Mouse (Mus musculus) layer of hippocampus, postnatal 10 days (tissue): ENCODE data around the gene Nrip1. TPM values are rescaled to one million over a fixed set of nuclear protein-coding genes. Genes with fewer than 3 reads are reported as not detected.
"Not testable (repeated sequence)": the region's sequence is repeated elsewhere in the genome, so short reads cannot be mapped to it uniquely, and the experiment has no call there.

Experiments
- DNase-seq, 2 experiments: peaks; one replicate each; pipeline ENCODE4 v3.0.0; 2021; ENCODE audit warnings: low spot score in 2 of 2
- long read RNA-seq: library from polyadenylated mRNA; stranded (forward); transcript quantifications from one replicate; pipeline ENCODE4 v2.0.0, GENCODE M21; 2023
- total RNA-seq, 2 experiments: library from RNA; stranded (reverse); gene quantifications; 2 replicates each; pipeline ENCODE4 v1.2.3; 2021

Nrip1 gene
- 10 to 100 TPM; 53.2 to 59.2 TPM for total RNA-seq
- long read RNA-seq, full-length matches to known transcripts: 2 of 6 reads
- long read RNA-seq, partial matches to known transcripts: 0 of 6 reads
- long read RNA-seq, other reads (novel, unspliced or antisense): 4 of 6 reads

DNA sequence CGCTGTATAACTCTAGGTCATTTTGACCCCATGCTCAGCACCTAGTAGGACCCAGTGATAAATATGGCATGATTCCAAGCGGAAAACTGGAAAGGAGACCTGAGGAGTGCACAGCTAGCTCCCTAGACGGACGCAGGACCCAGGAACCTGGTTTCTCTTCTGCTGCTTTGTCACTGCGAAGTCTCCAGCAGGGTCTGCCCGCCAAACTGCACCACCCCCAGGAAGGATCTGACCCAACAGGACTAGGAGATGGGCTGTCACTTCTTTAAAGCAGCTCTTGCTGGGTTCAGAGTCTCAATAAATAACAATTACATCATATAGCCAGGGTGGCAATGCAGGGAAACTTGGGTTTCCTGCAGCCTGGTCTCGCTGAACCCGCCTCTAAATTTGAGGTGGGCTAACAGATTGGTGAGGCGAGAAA lies at the start of gene Nrip1:
Gene Nrip1 (minus strand): TSS at position 157 of the 421 bp plus-strand sequence.
- DNase-seq: peak; percentile 45 to 68

DNA sequence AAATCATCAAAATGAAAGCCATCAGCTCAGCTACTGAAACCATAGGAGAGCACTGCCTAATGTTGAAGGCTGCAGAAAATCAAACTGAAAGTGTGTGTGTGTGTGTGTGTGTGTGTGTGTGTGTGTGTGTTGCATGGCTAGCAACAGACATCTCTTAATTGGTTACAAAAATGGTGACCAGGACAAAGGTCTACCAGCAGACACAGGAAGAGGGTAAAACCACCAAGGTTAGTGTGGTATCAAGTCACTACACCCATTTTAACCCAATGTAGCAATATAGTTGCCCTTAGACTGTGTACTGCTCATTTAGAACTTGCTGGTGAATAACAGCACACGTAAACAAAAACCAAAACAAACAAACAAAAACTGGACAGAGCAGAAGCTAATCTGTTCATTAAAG lies 48.9 kb upstream of the Nrip1 start:
- no peak for DNase-seq

DNA sequence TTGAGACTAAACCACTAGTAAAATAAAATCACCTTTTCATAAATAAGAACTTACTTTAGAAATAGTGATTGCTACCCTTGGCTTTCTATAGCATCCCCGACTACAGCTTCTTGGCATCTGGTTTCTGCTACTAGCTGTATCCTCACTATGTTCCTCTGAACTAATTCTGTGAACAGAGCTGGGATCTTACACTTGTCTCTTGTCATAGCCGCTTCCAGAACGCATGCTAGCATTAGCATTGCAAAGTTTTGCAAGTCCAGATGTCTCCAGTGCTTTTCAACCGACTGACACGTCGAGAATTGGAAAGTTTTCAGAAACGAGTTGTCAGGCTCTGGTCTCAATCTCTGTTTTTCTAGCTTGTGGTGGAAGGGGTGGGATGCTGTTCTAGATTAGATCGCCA lies 46.2 kb upstream of the Nrip1 start:
- no peak for DNase-seq

DNA sequence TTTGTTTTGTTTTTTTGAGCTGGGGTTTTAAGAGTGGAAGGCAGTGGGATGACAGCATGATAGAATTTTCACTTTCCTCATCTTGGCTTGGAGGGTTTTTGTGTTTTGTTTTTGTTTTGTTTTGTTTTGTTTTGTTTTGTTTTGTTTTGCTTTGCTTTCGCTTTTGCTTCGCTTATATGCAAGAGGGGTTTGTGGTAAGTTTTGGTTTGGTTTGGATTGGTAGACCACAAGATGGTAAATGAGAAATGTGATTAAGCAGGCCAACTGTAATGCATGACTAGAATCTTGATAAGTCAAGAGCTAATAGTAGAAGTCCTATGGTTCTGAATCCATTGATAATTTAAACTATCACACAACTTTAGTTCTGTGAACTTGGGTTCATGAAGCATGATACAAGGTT lies 42.9 kb upstream of the Nrip1 start:
- no peak for DNase-seq

DNA sequence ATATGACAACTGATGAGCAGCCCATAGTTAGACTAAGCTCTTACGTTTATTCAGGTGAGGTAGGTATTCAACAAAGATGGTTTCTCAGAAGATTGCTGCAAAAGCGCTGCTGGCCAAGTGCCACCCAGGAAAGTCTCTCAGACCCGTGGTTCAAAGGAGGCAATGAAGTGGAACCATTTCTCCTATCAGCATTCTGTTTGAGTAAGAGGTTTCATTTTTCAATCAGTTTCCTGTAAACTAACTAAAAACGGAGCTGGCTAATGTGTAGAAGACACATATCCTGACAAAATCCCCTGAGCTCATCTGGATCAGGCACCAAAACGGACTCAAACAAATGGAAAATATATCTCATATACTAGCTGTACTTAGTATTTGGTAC lies 42.4 kb upstream of the Nrip1 start:
- DNase-seq: no peak

DNA sequence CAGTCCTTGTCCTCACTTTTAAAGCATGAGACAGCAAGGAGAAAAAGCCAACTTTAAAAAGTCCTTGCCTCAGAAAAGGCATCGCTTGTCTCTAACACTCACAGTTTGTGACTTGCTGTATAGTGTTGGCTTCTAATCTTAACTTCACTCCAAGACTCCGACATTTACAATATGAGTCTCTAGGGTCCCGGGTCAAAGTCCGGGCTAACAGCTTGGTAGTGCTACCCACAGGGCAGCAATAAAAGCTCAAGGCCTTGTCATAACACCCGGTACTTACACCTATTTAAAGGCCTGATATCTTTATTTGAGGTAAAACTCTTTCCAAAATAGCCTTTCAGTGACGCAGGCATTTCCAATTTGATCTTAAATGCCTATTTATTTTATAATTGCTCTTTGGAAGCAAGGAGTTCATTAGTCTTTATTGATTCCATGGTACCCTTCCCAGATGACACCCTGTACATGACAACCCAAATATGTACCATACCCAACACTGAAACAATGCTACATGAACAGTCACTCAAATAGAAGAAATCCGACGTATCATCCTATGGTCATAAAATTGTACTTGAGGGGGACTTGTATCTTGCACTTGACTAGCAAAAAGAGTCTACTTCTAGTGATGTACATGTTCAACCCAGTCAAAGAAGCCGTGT lies 41.9 kb upstream of the Nrip1 start:
- DNase-seq: no peak

DNA sequence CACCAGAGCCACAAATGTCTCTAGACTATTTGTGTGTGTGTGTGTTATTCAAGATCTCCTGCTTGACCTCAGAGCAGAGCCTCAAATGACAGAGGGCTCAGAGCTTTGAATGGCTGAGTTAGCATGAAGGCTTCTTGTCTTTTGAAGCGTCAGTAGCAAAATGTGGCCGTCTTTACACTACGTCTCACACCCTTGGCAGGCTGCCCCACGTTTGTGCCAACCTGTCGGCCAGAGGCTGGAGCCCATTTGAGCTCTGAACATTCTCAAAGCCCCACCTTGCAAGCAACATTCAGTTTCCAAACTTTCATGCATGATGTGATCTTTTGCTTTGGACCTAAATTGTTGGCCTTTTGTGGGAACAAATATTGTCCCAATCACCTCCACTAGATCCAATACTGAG lies 40.9 kb upstream of the Nrip1 start:
- DNase-seq: no peak

DNA sequence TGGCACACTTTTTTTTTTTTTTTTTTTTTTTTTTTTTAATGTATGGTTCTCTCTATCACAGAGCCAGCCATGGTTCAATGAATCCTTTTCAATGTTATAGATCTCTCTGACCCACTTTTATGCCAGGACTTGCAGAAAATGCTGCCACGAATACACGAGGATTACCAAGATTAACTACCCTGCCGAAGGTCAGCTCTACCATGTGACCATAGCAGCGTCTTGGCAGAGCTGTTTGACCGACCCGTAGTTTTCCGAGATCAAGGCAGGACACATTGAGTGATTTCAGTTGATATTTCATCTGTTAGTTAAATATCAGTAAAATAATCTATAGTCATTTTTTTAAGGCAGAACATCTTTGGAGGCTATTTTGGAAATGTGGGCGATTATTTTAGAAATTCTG lies 40.0 kb upstream of the Nrip1 start:
- DNase-seq: no peak

DNA sequence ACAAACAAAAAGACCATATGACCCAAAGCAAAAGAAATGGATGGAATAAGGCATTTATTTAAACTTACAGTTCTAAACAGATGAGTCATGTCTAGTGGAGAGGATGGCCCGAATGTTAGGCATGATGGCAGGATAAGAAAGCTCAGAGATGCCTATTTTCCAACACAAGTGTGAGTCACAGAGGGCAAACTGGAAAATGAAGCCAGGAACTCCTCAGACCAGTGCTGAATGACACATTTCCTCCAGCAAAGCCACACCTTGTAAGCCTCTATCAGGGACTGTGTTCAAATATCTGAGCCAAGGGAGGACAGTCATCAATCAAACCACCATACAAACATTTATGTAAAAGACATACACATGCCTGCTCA lies 35.7 kb upstream of the Nrip1 start:
- DNase-seq: no peak

DNA sequence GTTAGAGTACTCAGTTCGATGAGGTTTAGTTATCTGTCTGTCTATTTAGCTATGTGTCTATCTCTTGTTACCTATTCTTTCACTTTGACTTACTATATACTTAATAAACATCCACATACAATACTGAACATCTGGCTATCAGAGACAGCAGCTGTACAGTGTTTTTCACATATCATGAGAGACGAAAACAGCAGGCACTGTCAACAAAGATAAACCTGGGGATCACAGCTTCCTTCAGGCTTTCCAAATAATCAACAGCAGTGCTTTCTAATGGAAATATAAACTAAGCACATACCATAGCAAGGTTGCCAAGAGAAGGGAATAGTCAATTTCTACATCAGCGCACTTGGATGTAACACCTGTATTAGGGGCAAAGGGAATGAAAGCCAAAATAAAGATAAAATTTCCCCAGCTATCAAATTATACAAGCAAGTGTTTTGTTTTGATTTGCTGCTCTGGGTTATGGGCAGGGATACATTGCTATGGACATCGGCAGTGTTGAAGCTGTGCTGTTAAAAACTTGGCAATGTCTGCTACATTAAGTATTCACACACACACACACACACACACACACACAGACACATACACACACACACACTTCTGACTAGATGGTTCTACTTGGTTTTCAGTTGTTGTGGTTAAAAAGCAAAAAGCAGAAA lies 35.2 kb upstream of the Nrip1 start:
- DNase-seq: no peak

DNA sequence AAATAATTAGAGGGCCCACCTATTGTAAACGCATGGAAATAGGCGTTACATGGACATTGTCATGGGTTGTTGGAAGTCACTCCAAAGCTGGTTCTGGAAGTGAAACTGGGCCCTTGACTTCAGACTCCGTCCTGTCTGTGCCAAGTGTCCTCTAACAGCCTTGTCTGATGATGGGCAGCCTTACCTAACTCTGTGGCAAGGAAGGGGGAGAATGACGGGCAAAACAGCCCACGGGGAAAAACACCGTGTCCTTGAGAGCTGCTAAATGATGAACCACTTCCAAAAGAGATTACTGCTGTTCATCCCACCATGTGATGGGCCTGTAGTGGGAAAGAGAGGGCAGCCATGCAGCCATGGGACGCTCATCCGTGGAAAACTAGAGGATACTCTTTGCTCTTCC lies 34.6 kb upstream of the Nrip1 start:
- no peak for DNase-seq

DNA sequence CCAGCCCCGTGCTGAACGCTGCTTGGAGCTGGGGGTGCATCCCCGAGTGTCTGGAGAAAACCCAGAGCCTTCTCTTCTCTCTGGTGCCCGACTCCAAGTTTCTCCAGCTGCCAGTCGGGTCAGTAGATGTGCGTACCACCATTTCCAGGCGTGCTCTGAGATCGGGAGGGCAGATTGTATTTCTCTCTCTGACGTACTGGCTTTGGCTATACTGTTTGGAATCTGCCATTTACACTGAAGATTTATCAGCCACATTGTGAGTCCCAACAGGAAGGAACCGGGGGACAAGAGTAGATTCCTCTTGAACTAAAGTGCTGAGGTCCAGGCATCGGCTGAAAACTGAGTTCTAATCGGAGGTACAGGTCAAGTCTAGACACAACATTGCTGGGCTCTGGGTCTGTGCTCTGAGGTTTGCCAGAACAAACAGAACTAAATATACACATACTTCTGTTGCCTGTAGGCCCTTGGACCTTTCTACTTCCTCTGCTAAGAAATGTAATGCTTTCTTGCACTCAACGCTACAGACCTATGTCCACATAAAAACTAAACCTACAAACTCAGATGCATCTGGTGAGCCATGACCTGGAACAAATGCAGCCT lies 33.8 kb upstream of the Nrip1 start:
- no peak for DNase-seq

DNA sequence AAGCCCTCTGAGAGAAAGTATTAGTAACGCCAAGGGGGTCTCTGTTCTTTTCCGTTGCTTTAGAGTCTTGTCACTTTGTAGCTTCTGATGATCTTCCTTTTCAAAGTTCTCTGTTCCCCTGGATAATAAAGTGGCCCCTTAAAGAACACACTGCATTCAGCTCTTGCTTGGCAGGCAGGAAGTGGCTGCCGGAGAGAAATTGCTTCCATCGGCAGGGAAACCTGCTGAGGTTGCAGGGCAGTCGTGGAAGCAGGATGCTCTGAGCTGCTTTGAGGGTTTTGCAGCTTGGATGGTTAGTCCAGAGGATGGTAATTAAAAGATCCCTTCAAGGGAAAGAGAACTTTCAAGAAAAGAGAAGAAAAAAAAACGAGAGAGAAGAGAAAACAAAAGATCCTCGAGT lies 33.3 kb upstream of the Nrip1 start:
- DNase-seq: no peak

DNA sequence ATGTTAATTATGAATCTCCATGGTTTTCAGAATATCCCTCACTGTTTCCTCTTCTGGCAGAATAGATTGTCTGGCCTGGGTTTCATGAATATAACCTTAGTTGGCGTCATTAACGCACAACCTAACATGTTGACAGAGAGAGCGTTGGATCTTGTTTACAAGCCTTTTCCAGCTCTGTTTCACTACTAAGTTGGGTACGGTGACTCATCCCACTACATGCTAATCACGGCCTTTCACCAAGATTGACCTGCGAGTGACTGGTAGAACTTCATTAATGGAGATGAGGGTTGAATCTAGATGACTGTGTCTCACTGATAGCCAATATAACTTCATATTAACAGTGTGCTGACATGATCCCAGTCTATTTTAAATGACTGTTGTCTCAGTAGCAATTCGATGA lies 32.7 kb upstream of the Nrip1 start:
- no peak for DNase-seq

DNA sequence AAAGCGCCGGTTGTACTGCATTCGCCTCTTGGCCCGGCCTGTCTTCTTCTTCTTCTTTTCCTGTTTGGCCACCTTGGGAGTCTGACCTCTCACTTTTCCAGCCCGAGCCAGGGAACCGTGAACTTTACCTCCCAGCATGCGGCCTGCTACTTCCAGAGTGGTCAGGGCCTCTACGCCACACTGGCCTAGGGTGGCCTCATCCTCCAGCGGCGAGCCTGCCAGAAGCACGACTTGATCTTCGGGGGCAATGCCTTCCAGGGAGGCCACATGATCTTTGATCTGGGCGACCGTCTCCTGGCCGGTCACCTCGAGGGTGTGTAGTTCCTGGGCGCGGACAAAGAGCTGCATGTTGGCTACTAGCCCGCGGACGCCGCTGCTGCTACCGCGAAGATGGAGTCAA lies 29.7 kb upstream of the Nrip1 start:
- DNase-seq: not testable (repeated sequence)

DNA sequence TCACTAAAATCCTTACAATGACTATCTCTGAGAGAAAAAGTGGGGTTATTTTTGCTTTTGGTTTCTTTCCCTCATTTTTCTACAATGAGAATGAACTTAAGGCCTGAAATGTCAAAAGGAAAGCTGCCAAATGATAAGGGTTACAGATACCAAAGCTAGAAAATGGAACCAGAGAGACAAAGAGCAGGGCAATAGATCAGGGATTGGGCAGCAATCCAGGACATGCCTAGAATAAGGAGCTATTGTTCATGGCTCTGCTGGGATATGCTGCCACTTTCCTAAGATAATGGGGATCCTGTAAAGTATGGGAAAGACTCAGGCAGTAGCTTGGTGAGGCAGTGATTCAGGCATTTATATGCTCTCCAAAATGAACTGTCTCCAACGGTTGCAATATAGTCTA lies 22.9 kb upstream of the Nrip1 start:
- no peak for DNase-seq

DNA sequence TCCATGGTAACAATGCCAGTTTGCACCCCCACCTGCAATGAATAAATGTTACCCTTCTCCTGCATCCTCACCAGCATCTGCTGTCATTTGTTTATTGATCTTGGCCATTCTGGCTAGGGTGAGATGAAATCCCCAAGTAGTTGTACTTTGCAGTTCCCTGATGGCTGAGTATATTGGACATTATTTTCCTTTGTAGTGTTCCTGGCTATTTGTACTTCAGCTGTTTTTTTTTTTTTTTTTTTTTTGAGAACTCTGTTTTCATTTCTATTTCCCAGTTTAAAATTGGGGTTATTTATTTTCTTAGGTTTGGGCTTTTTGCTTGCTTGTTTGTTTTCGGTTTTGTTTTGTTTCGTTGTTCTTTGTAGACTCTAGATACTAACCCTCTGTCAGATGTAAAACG lies 19.6 kb upstream of the Nrip1 start:
- no peak for DNase-seq

DNA sequence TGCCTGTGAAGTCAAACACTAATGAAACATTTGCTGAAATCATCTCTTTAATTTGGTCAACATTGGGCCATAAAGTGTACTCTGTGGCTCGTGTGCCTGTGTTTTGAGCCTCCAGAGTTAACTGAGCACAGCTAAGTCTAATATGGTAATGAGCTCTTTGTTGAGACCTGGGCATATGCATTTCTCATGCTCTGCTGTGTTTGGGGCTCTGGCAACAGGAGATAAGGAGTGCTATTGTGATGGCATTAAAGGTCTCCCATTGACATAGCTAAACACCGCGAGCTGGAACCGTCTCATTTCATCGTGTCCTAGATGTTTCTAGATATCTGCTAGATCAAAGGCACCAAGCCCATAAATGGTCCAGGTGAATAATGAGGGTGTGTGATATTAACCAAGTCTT lies 12.9 kb upstream of the Nrip1 start:
- no peak for DNase-seq

DNA sequence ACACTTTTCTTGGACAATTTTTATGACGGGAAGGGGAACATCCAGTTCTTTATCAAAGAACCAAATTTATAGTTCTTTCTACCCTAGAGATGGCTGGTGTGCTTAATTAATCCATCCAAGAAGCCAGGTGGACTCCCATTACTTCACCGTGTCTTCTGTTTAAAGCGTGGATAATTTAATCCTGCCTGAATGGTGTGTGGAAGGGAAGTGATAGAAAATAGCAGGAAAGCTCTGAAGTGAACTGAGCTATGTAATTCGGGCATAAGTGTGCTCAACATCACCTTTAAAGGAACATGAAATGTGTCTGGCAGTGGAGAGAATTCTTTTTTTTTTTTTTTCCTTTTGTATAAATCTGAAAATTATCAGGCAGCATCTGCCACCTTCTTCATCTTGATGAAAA lies 12.4 kb upstream of the Nrip1 start:
- no peak for DNase-seq

DNA sequence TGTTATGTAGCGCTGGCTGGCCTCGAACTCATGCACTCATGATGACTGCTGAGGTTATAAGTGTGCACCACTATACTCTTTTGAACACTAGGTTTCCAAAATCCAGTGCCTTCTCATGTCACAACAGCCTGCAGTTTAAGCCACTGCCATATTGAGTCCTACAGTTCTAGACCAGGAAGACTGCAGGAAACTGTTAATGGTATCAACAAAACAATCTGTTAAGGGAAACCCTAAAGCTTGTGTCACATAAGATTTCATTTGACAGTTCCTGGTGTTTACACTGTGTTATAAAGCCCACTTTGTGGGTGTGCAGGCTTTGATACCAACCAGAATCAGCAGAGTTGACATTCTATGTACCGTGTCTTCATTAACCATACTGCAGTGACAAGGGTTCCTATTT lies 3.6 kb upstream of the Nrip1 start:
- DNase-seq: no peak

DNA sequence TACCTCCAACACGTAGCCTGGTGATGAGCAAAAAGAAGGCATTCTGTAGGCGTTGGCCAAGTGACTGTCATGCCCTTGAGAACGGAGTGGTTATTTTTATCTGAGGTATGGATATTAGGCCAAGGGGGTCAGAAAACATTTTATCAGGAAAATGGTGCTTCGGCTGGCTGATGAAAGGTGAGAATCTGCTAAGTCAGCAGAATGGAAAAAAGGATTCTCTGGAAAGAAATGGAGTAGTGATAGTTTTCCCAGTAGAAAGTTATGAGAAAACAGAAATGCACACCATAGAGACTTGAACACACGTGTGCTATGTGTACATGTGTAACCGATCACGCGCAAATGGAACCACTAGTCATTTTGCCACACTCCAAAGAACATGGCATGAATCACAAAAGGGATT lies 3.0 kb upstream of the Nrip1 start:
- no peak for DNase-seq

DNA sequence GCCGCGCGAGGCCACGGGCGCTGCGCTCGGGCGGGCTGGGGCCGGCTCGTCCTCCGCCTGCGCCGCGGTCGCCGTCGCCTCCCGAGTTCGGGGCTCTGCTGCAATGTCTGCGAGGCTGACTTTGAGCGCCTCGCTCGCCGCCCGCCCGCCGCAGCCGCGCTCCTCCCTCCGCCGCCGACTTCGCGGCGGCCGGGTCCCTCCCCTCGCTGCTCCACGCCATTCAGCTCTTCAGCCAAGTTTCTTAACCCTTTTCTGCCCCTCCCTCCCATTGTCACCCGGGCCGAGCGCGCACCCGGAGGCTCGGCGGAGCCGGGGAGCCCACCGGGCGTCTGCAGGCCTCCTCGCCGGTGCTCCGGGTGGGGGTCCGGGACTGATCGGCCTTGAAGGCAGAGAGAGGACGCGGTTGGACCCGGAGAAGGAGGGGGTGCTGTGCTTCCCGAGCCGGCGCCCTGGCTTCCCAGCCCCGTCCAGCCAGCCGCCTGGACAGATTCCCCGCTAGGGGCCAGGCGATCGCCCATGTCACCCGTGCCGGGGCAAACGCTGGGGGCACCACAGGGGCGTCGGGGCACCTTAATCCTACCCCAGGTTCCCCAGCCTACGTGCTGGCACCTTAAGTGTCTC lies 576 bp downstream of the Nrip1 start:
- DNase-seq: peak in 1 of 2 experiments; percentile 80
